Mouse (Mus musculus): ENCODE measurements around the gene Mblac1. TPM values are rescaled to one million over a fixed set of nuclear protein-coding genes. Genes with fewer than 3 reads are reported as not detected.

Mblac1 gene
- not detected in 2 replicates for polyA plus RNA-seq (2012; ENCODE audit: insufficient read depth, insufficient read length, low replicate concordance, missing spikeins)

DNA sequence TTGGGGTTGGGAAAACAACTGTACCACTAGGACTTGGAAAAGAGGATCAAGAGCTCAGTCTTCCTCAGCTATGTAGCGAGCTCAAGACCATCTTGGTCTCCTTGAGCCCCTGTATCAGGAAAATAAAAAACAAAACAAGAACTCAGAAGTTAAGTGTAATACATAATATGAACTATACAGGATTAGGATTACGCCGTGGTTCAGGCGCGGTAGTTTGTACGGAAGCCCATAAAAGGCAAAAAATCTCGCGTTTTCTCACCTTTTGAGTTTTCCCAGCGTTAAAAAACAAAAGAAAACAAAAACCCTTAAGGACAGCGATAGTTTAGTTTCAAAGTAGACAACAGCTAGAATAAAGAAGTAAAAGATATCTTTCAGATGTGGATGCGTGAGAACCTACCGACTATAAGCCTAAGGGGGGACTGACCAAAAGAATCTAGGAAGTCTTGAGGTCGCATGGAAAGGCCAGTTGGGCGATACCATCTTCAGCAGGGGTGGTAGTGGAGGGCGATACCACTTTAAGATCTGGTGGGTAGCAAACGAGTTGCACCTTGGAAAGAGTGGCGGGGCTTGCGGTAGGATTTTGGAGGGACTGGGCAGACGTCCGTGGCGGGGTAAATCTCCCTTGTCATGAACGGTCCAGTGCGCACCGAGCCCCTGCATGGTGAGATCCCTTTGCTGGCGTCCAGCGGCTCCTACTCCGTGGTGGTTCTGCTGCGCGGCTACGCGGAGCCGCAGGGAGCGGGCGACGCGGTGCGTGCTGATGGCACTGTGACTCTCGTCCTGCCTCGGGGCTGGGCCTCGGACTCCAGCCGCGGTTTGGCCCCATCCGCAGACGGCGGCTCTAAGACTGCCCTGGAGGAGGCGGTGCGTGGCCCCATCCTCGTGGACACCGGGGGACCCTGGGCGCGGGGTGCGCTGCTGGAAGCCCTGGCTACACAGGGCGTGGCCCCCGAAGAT, at the start of gene Mblac1:
Mblac1 (plus strand) TSS at position 544 of the 957 bp plus-strand sequence.
- TF ChIP-seq CTCF (IDR thresholded peaks at IDR 0.05; ENCODE audit: insufficient read depth, low read depth, low read length), result no peak
- 0 out of 2 replicates have a peak, but pooled peaks have one; percentile 49 for TF ChIP-seq POLR2A (IDR thresholded peaks at IDR 0.05; ENCODE audit: insufficient read depth, low read depth, low read length)
- peaks cover 3% of the 10 kb centered on the region; the same call in 1 of the 2 replicates for H3K4me1 ChIP-seq (ENCODE audit: control insufficient read depth, insufficient read depth, low read length)
- peak within 1 kb of the TSS; percentile 94 for H3K27ac ChIP-seq (ENCODE audit: insufficient read depth, low read depth, low read length)
- H3K4me3 ChIP-seq (ENCODE audit: insufficient read depth, low read depth, low read length), result peak within 1 kb of the TSS; percentile 79
- WGBS, result 3% methylated on average over 54 of the region's 54 CpGs

DNA sequence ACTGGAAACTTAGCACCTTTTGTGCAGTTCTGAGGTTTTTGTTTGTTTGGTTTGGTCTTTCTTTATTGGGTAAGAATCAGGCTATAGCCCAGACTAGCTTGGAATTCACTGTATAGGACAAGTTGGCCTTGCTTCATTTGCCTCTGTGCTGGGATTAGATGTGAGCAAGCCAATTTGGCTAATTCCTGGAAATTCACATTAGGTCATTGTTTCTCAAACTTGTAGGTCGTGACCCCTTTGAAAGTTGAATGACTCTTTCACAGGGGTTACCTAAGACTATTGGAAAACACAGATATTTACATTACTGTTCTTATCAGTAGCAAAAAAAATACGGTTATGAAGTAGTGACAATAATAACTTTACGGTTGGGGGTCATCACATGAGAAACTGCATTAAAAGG, 39.7 kb upstream of the Mblac1 start:
- no peak overlapping the region for H3K27ac ChIP-seq (ENCODE audit: insufficient read depth, low read depth, low read length)
- H3K4me1 ChIP-seq (ENCODE audit: control insufficient read depth, insufficient read depth, low read length), result no peaks in the 10 kb centered on the region
- 81% methylated on average over 3 of the region's 3 CpGs for WGBS
- no peak overlapping the region for H3K4me3 ChIP-seq (ENCODE audit: insufficient read depth, low read depth, low read length)
- TF ChIP-seq POLR2A (IDR thresholded peaks at IDR 0.05; ENCODE audit: insufficient read depth, low read depth, low read length) (no peak), CTCF (IDR thresholded peaks at IDR 0.05; ENCODE audit: insufficient read depth, low read depth, low read length) (no peak)

DNA sequence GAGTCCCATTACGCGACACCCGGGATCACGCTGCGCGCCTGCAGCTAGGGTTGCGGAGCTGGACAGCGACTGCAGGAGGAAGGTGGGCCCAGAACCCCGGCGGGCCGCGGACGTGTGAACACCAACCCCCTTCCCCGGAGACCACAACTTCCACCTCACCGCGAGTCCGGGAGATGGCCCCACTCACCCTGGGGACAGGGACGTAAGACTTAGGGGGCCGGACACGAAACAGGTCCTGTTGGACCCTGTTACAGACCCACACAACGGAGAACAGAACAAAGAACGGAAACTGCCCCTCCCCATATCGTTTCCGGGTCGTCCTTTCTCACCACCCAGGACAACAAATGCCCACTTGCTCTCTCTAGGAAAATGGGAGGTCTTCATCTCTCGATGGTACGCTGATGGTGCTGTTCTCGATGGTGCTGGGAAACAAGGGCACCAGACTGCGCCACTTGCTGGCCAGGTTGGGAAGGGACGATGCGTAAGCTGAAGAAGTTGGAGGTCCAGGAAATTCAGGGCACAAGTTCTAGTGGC, 38.6 kb upstream of the Mblac1 start, which contains the start of gene Zfp113:
Zfp113 (minus strand) TSS at position 302 of the 534 bp plus-strand sequence.
- H3K4me3 ChIP-seq (ENCODE audit: insufficient read depth, low read depth, low read length), result peak within 1 kb of the TSS; percentile 99
- WGBS, result under 1% methylated on average over 31 of the region's 31 CpGs
- peaks cover 3% of the 10 kb centered on the region; the same call in 1 of the 2 replicates for H3K4me1 ChIP-seq (ENCODE audit: control insufficient read depth, insufficient read depth, low read length)
- TF ChIP-seq POLR2A (IDR thresholded peaks at IDR 0.05; ENCODE audit: insufficient read depth, low read depth, low read length) (0 out of 2 replicates have a peak, but pooled peaks have one; percentile 40), CTCF (IDR thresholded peaks at IDR 0.05; ENCODE audit: insufficient read depth, low read depth, low read length) (peak; percentile 58; the same call in 1 of the 2 replicates)
- peak within 1 kb of the TSS; percentile 78 for H3K27ac ChIP-seq (ENCODE audit: insufficient read depth, low read depth, low read length)

DNA sequence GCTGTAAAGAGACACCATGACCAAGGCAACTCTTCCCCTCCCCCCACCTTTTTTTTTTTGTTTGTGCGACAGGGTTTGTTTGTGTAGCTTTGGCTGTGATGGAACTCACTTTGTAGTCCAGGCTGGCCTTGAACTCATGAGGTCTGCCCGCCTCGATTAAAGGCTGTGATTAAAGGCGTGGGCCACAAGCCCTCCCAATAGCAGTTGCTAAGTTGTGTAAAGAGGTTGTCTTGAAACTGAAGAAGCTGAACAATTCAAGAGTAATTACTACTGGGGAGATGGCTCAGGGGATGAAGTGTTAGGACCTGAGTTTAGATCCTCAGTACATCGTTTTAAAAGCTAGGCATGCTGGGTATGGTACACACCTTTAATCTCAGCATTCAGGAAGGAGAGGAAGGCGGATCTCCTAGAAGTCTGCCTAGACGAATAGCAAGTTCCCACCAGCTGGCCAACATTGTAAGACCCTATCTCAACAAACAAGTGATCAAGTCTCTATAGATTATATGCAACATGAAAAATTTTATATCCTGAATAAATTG, 33.8 kb upstream of the Mblac1 start:
- Histone ChIP-seq H3K4me3 (ENCODE audit: insufficient read depth, low read depth, low read length) (no peak overlapping the region), H3K4me1 (ENCODE audit: control insufficient read depth, insufficient read depth, low read length) (peaks cover 3% of the 10 kb centered on the region; the same call in 1 of the 2 replicates), H3K27ac (ENCODE audit: insufficient read depth, low read depth, low read length) (no peak overlapping the region)
- TF ChIP-seq CTCF (IDR thresholded peaks at IDR 0.05; ENCODE audit: insufficient read depth, low read depth, low read length), result no peak
- no peak for TF ChIP-seq POLR2A (IDR thresholded peaks at IDR 0.05; ENCODE audit: insufficient read depth, low read depth, low read length)
- WGBS, result 60% methylated on average over 7 of the region's 7 CpGs

DNA sequence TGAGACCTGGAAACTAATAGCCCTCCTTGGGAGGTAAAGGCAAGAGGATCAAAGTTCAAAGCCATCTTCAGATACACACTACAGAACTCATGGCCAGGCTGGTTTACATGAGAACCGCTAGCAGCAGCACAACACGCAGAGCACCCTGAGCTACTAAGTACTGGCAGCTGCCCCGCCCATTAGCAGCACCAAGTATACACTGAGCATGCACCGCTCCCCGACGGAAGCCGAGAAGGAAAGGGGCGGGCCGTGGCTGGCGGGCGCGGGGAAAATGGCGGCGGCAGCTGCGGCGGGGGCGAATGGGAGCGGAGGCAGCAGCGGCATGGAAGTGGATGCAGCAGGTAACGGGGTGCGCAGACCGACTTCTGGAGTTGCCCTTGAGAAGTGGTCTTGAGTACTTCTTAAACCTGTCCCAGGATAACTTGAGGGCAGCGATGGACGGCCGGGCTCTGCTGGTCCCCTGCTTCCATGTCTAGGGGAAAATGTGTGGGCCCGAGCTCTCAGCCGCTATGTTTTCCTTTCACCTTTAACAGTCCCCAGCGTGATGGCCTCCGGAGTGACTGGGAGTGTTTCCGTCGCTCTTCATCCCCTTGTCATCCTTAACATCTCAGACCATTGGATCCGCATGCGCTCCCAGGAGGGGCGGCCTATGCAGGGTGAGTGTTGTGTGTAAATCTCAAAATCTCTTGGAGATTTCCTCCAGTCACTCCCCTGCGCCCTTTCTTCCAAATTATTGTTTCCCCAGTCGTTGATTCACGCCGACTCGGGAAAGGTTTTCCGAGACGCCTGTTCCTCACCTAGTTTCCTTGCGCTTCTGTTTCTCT, 33.1 kb upstream of the Mblac1 start, which contains the start of gene Cops6:
Cops6 (plus strand) TSS at position 230 of the 824 bp plus-strand sequence.
- TF ChIP-seq POLR2A (IDR thresholded peaks at IDR 0.05; ENCODE audit: insufficient read depth, low read depth, low read length) (no peak), CTCF (IDR thresholded peaks at IDR 0.05; ENCODE audit: insufficient read depth, low read depth, low read length) (no peak)
- H3K4me3 ChIP-seq (ENCODE audit: insufficient read depth, low read depth, low read length), result peak within 1 kb of the TSS; percentile 92
- peaks cover 3% of the 10 kb centered on the region; the same call in 1 of the 2 replicates for H3K4me1 ChIP-seq (ENCODE audit: control insufficient read depth, insufficient read depth, low read length)
- under 1% methylated on average over 42 of the region's 42 CpGs for WGBS
- H3K27ac ChIP-seq (ENCODE audit: insufficient read depth, low read depth, low read length), result 0 out of 2 replicates have a peak within 1 kb of the TSS, but pooled peaks have one; percentile 27

DNA sequence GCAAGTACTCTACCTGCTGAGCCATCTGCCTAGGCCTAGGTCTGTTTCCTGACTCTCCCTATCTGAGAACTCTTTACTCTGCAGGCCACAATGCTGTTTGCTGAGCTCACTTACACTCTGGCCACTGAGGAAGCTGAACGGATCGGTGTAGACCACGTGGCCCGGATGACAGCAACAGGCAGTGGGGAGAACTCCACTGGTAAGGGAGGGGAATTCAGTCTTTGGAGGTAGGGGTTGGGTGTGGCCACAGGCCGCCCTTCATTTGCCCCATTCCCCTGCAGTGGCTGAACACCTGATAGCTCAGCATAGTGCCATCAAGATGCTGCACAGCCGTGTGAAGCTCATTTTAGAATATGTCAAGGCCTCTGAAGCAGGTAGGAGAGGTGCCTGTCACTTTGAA, 31.1 kb upstream of the Mblac1 start:
- 63% methylated on average over 6 of the region's 6 CpGs for WGBS
- no peak for TF ChIP-seq CTCF (IDR thresholded peaks at IDR 0.05; ENCODE audit: insufficient read depth, low read depth, low read length)
- TF ChIP-seq POLR2A (IDR thresholded peaks at IDR 0.05; ENCODE audit: insufficient read depth, low read depth, low read length), result no peak
- Histone ChIP-seq H3K27ac (ENCODE audit: insufficient read depth, low read depth, low read length) (no peak overlapping the region), H3K4me3 (ENCODE audit: insufficient read depth, low read depth, low read length) (no peak overlapping the region), H3K4me1 (ENCODE audit: control insufficient read depth, insufficient read depth, low read length) (peaks cover 3% of the 10 kb centered on the region; the same call in 1 of the 2 replicates)

DNA sequence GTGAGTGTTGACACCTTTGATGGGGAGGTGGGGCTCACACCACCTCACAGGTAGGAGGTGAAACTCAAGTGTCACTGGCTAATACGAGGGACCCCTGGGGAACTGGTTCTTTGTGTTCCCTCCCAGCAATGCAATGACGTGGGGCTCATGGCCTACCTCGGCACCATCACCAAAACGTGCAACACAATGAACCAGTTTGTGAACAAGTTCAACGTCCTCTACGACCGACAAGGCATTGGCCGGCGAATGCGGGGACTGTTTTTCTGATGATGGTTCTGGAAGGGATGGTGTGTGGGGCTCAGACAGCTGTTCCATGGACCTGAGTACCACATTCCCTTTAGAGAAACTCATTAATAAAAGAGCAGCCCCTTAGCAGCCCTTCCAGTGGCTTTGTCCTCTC, 30.5 kb upstream of the Mblac1 start:
- no peak overlapping the region for H3K4me3 ChIP-seq (ENCODE audit: insufficient read depth, low read depth, low read length)
- peaks cover 3% of the 10 kb centered on the region; the same call in 1 of the 2 replicates for H3K4me1 ChIP-seq (ENCODE audit: control insufficient read depth, insufficient read depth, low read length)
- WGBS, result 57% methylated on average over 10 of the region's 10 CpGs
- no peak overlapping the region for H3K27ac ChIP-seq (ENCODE audit: insufficient read depth, low read depth, low read length)
- no peak for TF ChIP-seq POLR2A (IDR thresholded peaks at IDR 0.05; ENCODE audit: insufficient read depth, low read depth, low read length)
- TF ChIP-seq CTCF (IDR thresholded peaks at IDR 0.05; ENCODE audit: insufficient read depth, low read depth, low read length), result no peak

DNA sequence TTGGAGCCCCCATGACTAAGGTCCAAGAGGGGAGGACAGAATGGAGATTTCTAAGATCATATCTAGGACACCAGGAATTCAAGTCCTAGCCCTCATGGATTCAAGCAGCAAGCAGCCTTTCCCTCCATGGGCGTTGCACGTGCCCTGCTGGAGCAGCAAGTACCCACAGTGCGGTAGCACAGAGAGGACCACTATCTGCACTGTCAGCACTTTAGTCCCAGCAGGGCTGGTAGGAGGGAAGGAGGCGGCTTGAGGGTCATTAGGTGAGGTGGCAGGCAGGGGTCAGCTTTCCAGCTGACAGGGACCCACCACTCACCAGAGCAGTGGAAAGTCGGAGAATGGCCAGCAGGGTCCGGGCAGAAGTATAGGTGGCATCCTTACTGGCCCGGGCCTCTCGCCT, 28.5 kb upstream of the Mblac1 start:
- no peak overlapping the region for H3K27ac ChIP-seq (ENCODE audit: insufficient read depth, low read depth, low read length)
- WGBS, result 77% methylated on average over 8 of the region's 8 CpGs
- TF ChIP-seq CTCF (IDR thresholded peaks at IDR 0.05; ENCODE audit: insufficient read depth, low read depth, low read length), result no peak
- no peak overlapping the region for H3K4me3 ChIP-seq (ENCODE audit: insufficient read depth, low read depth, low read length)
- H3K4me1 ChIP-seq (ENCODE audit: control insufficient read depth, insufficient read depth, low read length), result no peaks in the 10 kb centered on the region; the same call in 1 of the 2 replicates
